Mouse (Mus musculus) limb, embryonic 14.5 days (tissue): ENCODE measurements around the gene Selenow. TPM values are rescaled to one million over a fixed set of nuclear protein-coding genes. Genes with fewer than 3 reads are reported as not detected.

Experiments used
- ATAC-seq: fragments of 200-750 bp; cut with Nextera tagmentation; 2 replicates; pipeline ENCODE4 v1.8.0; 2017; ENCODE audit warnings: low read depth, moderate number of reproducible peaks, moderate TSS enrichment; ENCODE audit not compliant: low FRiP score
- DNase-seq: peaks from one replicate; pipeline ENCODE4 v3.0.0-alpha.2; 2015; ENCODE audit warnings: low spot score
- H3K27ac ChIP-seq: fragments of 300-500 bp; sonication (generic); replicated peaks from 2 replicates; pipeline ENCODE4 v1.5.1; 2014; ENCODE audit warnings: low read depth, mild to moderate bottlenecking, low read length, moderate library complexity, mixed read lengths
- H3K27me3 ChIP-seq: fragments of 300-500 bp; sonication (generic); 2 replicates; pipeline ENCODE4 v1.6.1; 2014; ENCODE audit warnings: low read length, mixed read lengths; ENCODE audit not compliant: control insufficient read depth, insufficient read depth
- H3K36me3 ChIP-seq: fragments of 300-500 bp; sonication (generic); 2 replicates; pipeline ENCODE4 v1.6.1; 2014; ENCODE audit warnings: mild to moderate bottlenecking, low read length, moderate library complexity, mixed read lengths; ENCODE audit not compliant: control insufficient read depth, insufficient read depth
- H3K4me1 ChIP-seq: fragments of 300-500 bp; sonication (generic); 2 replicates; pipeline ENCODE4 v1.6.1; 2014; ENCODE audit warnings: antibody characterized with exemption, low read length, mixed read lengths; ENCODE audit not compliant: control insufficient read depth, insufficient read depth
- H3K4me2 ChIP-seq: fragments of 300-500 bp; sonication (generic); replicated peaks from 2 replicates; pipeline ENCODE4 v1.6.1; 2014; ENCODE audit warnings: low read depth, mild to moderate bottlenecking, low read length, moderate library complexity; ENCODE audit not compliant: severe bottlenecking
- H3K4me3 ChIP-seq: fragments of 300-500 bp; sonication (generic); replicated peaks from 2 replicates; pipeline ENCODE4 v1.5.1; 2014; ENCODE audit warnings: low read length
- H3K9ac ChIP-seq: fragments of 300-500 bp; sonication (generic); 2 replicates; pipeline ENCODE4 v1.6.1; 2014; ENCODE audit warnings: mild to moderate bottlenecking, low read depth, low read length, moderate library complexity; ENCODE audit not compliant: severe bottlenecking
- H3K9me3 ChIP-seq: fragments of 300-500 bp; sonication (generic); 2 replicates; pipeline ENCODE4 v1.6.1; 2016; ENCODE audit warnings: low read length; ENCODE audit not compliant: control insufficient read depth
- POLR2A ChIP-seq: fragments of 200-500 bp; IDR thresholded peaks from 2 replicates; pipeline ENCODE4 v1.8.0; 2012; ENCODE audit warnings: inconsistent platforms, mild to moderate bottlenecking, moderate library complexity, borderline replicate concordance; ENCODE audit not compliant: insufficient read depth, insufficient read length; ENCODE audit errors: extremely low read depth
- WGBS: fragments of 180-500 bp; shearing (Covaris S2); extraction: QIAGEN DNeasy Blood & Tissue Kit; methylation state at CpG from one replicate; pipeline ENCODE4 v1.1.7; 2014; 5-methylcytosine and 5-hydroxymethylcytosine counted together
- polyA plus RNA-seq, 2 experiments: library from polyadenylated mRNA; depleted of rRNA in 1 of 2; stranded (reverse) in 1 of 2; unstranded in 1 of 2; fragments of >200 nt; fragmentation: Nextera tagmentation in 1 of 2; extraction: Ambion mirVana in 1 of 2; gene quantifications; 2 replicates each; pipeline versions ENCODE4 v1.2.1 to v1.2.3; 2012 to 2014

Selenow gene
- polyA plus RNA-seq, 2 experiments = 588 to 1,065 TPM

- H3K4me1 ChIP-seq = no peaks in the 10 kb centered on the region
- no peaks in the 10 kb centered on the region for H3K36me3 ChIP-seq
- ATAC-seq = no peak
- H3K9ac ChIP-seq = no peak overlapping the region
- no peaks in the 10 kb centered on the region for H3K9me3 ChIP-seq
- no peak overlapping the region for H3K4me2 ChIP-seq
- DNase-seq = no peak
- no peak overlapping the region for H3K4me3 ChIP-seq
- H3K27ac ChIP-seq = no peak overlapping the region
- no peak for TF ChIP-seq POLR2A
- no peaks in the 10 kb centered on the region for H3K27me3 ChIP-seq
- WGBS = 83% methylated on average over 7 of the region's 7 CpGs
Observed at GRCm38 (mm10) chr7:15905861-15906260, 16.3 kb downstream of the Selenow start.

GRCm38 (mm10) chr7:15901366-15902048 is 20.7 kb downstream of the Selenow start:
- DNase-seq = no peak
- no peak overlapping the region for H3K4me3 ChIP-seq
- WGBS = 82% methylated on average over 9 of the region's 9 CpGs

GRCm38 (mm10) chr7:15894251-15894650 is 28.0 kb downstream of the Selenow start:
- H3K4me3 ChIP-seq = no peak overlapping the region
- WGBS = 73% methylated on average over 1 of the region's 1 CpGs
- no peak overlapping the region for H3K27ac ChIP-seq
- H3K4me1 ChIP-seq = no peaks in the 10 kb centered on the region
- H3K9ac ChIP-seq = no peak overlapping the region
- no peaks in the 10 kb centered on the region for H3K9me3 ChIP-seq
- no peak for ATAC-seq
- H3K4me2 ChIP-seq = no peak overlapping the region
- no peak for TF ChIP-seq POLR2A
- DNase-seq = no peak
- H3K36me3 ChIP-seq = no peaks in the 10 kb centered on the region
- no peaks in the 10 kb centered on the region for H3K27me3 ChIP-seq

More at GRCm38 (mm10) chr7:15901366-15902048, 20.7 kb downstream of the Selenow start:
- no peaks in the 10 kb centered on the region for H3K27me3 ChIP-seq
- no peak for ATAC-seq
- no peaks in the 10 kb centered on the region for H3K9me3 ChIP-seq
- no peak overlapping the region for H3K4me2 ChIP-seq
- no peak for TF ChIP-seq POLR2A
- no peaks in the 10 kb centered on the region for H3K4me1 ChIP-seq
- no peaks in the 10 kb centered on the region for H3K36me3 ChIP-seq
- no peak overlapping the region for H3K27ac ChIP-seq
- no peak overlapping the region for H3K9ac ChIP-seq

- Histone ChIP-seq H3K4me3 (no peak overlapping the region), H3K9ac (no peak overlapping the region), H3K4me1 (no peaks in the 10 kb centered on the region), H3K4me2 (no peak overlapping the region), H3K27me3 (no peaks in the 10 kb centered on the region), H3K9me3 (no peaks in the 10 kb centered on the region), H3K36me3 (no peaks in the 10 kb centered on the region), H3K27ac (no peak overlapping the region)
- WGBS = 90% methylated on average over 2 of the region's 2 CpGs
- DNase-seq (no peak), ATAC-seq (no peak)
- TF ChIP-seq POLR2A = no peak
Observed at GRCm38 (mm10) chr7:15884127-15884526, 38.1 kb downstream of the Selenow start.

GRCm38 (mm10) chr7:15882317-15882716 is 39.9 kb downstream of the Selenow start, which contains the start of gene Crxos:
TSS of gene Crxos (plus strand) at chr7:15882617.
- Histone ChIP-seq H3K9me3 (no peaks in the 10 kb centered on the region), H3K4me3 (no peak within 1 kb of the TSS), H3K27ac (no peak within 1 kb of the TSS), H3K9ac (no peak within 1 kb of the TSS), H3K4me1 (no peaks in the 10 kb centered on the region), H3K4me2 (no peak within 1 kb of the TSS), H3K27me3 (no peaks in the 10 kb centered on the region), H3K36me3 (no peaks in the 10 kb centered on the region)
- no peak for DNase-seq
- 80% methylated on average over 2 of the region's 2 CpGs for WGBS
- no peak for TF ChIP-seq POLR2A
- no peak for ATAC-seq

- DNase-seq (no peak), ATAC-seq (no peak)
- no peak overlapping the region for H3K9ac ChIP-seq
- H3K36me3 ChIP-seq = no peaks in the 10 kb centered on the region
- H3K4me3 ChIP-seq = no peak overlapping the region
- no peak for TF ChIP-seq POLR2A
- H3K9me3 ChIP-seq = no peaks in the 10 kb centered on the region
- no peak overlapping the region for H3K4me2 ChIP-seq
- 76% methylated on average over 3 of the region's 3 CpGs for WGBS
- no peaks in the 10 kb centered on the region for H3K27me3 ChIP-seq
- no peak overlapping the region for H3K27ac ChIP-seq
- no peaks in the 10 kb centered on the region for H3K4me1 ChIP-seq
Observed at GRCm38 (mm10) chr7:15881831-15882230, 40.4 kb downstream of the Selenow start.
